Mouse (Mus musculus): Measurements from ENCODE around the gene Ints1. TPM values are rescaled to one million over a fixed set of nuclear protein-coding genes. Genes with fewer than 3 reads are reported as not detected.

Ints1 gene
- polyA plus RNA-seq, 1 experiment from 2014 or later: 31.8 TPM

DNA sequence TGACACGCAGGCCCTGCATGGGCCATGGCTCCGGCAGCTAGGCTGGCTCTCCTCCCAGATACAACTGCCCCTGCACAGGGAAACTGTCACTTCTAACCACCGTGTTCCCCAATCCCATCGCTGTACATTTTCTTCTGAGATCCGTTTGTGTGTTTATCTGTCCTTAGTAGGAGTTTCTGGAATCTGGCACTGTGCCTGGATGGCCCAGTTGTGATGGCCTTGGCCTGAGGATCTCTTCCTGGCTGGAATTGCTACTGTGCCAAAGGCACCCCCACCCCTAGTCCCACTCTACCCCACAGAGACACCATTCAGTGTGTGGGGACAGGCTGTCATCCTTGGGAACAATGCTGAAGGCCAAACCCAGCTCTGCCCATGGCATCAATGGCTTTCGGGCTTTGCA lies 40.5 kb upstream of the Ints1 start:
- Histone ChIP-seq H3K4me2 (ENCODE audit: low read length) (no peak overlapping the region), H3K4me1 (ENCODE audit: control insufficient read depth, insufficient read depth, low read length) (no peaks in the 10 kb centered on the region), H3K9me3 (replicated peaks; ENCODE audit: control insufficient read depth, low read length) (no peaks in the 10 kb centered on the region), H3K27me3 (replicated peaks; ENCODE audit: control insufficient read depth, insufficient read depth, low read length) (peaks cover 4% of the 10 kb centered on the region; the same call in 1 of the 2 replicates), H3K4me3 (ENCODE audit: low read depth, low read length) (no peak overlapping the region), H3K36me3 (ENCODE audit: control insufficient read depth, insufficient read depth, low read length) (no peaks in the 10 kb centered on the region), H3K9ac (ENCODE audit: low read length) (no peak overlapping the region), H3K27ac (ENCODE audit: low read depth, low read length) (no peak overlapping the region)
- DNase-seq (ENCODE audit: low spot score) (no peak), ATAC-seq (no peak)
- WGBS: 82% methylated on average over 6 of the region's 6 CpGs

DNA sequence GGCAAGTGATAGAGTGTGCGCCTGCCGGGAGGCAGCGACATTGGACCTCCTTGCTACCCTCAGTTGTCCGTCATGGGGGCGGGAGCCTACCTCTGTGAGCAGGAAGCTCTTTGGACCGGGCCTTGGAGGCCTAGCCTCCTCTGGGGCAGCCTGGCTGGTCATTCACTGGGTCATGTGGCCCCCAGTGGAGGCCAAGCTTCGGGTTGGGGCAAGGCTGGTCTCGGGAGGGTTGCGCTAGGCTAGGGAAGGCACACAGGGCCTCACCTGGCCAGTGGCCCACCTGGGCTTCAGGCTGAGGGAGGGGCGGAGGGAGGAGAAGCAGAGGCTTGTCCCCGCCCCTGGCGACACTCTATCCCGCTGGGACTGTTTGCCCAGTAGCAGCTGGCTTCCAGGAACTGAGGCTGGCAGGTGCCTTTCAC lies 38.5 kb upstream of the Ints1 start:
- Histone ChIP-seq H3K9me3 (replicated peaks; ENCODE audit: control insufficient read depth, low read length) (no peaks in the 10 kb centered on the region), H3K4me1 (ENCODE audit: control insufficient read depth, insufficient read depth, low read length) (no peaks in the 10 kb centered on the region), H3K27ac (ENCODE audit: low read depth, low read length) (no peak overlapping the region), H3K27me3 (replicated peaks; ENCODE audit: control insufficient read depth, insufficient read depth, low read length) (peaks cover 4% of the 10 kb centered on the region; the same call in 1 of the 2 replicates), H3K9ac (ENCODE audit: low read length) (no peak overlapping the region), H3K4me2 (ENCODE audit: low read length) (no peak overlapping the region), H3K4me3 (ENCODE audit: low read depth, low read length) (no peak overlapping the region), H3K36me3 (ENCODE audit: control insufficient read depth, insufficient read depth, low read length) (no peaks in the 10 kb centered on the region)
- ATAC-seq: no peak
- no peak for DNase-seq (ENCODE audit: low spot score)
- 16% methylated on average over 12 of the region's 13 CpGs for WGBS

DNA sequence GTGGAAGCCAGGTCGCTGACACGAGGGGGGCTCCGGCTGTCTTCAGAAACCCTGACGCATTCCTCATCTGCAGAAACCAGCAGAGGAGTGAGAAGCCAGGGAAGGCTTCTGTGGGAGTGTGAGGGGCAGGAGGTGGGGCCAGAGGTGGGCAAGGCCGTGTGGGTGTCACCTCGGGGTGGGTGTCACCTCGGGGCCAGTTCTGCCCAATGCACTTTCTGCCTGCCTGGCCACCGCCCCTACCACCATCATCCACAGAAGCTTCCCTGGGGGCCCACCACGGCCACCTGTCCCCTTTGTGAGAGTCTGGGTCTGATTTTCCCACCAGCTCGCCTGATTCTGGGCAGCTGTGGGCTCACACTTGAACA lies 37.6 kb upstream of the Ints1 start:
- 51% methylated on average over 10 of the region's 10 CpGs for WGBS
- Histone ChIP-seq H3K27ac (ENCODE audit: low read depth, low read length) (no peak overlapping the region), H3K27me3 (replicated peaks; ENCODE audit: control insufficient read depth, insufficient read depth, low read length) (peaks cover 4% of the 10 kb centered on the region; the same call in 1 of the 2 replicates), H3K9ac (ENCODE audit: low read length) (no peak overlapping the region), H3K4me1 (ENCODE audit: control insufficient read depth, insufficient read depth, low read length) (no peaks in the 10 kb centered on the region), H3K4me3 (ENCODE audit: low read depth, low read length) (no peak overlapping the region), H3K36me3 (ENCODE audit: control insufficient read depth, insufficient read depth, low read length) (no peaks in the 10 kb centered on the region), H3K4me2 (ENCODE audit: low read length) (no peak overlapping the region), H3K9me3 (replicated peaks; ENCODE audit: control insufficient read depth, low read length) (no peaks in the 10 kb centered on the region)
- DNase-seq (ENCODE audit: low spot score) (no peak), ATAC-seq (no peak)

DNA sequence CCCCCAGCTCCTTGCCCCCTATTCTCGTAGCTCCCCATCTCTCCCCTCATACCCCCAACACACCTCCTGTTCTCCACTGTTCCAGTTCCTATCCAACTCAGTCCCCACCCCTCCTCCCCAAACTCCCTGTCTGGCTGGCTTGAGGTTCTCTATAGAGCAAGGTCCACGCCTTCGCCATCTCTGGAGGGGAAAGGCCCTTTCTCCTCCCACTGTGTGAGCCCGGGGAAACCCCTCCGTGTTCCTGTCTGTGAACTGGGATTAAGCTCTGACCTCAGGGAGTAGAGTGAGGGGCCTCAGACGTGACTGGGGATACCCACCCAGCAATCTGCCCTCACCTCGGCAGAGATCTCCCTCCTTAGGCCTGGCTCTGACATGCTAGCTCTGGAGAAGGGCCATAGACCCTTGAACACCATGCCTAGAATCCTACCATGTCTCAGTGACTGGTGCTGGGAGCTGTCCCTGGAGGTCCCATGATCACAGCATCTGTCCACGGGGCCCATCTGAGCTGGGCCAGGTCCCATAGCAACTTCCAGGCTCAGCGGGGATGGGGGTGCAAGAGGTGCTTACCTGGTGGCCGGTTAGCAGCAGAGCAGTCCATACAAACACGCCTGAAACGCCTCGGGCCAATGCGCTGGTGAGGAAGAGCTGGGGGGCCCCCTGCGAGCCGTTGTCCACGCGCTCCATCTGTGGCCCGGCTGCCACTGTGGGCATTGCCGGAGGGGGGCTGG lies 37.1 kb upstream of the Ints1 start:
- 71% methylated on average over 20 of the region's 20 CpGs for WGBS
- H3K27ac ChIP-seq (ENCODE audit: low read depth, low read length): no peak overlapping the region
- ATAC-seq: no peak
- H3K27me3 ChIP-seq (replicated peaks; ENCODE audit: control insufficient read depth, insufficient read depth, low read length): peaks cover 4% of the 10 kb centered on the region; the same call in 1 of the 2 replicates
- no peaks in the 10 kb centered on the region for H3K9me3 ChIP-seq (replicated peaks; ENCODE audit: control insufficient read depth, low read length)
- no peak overlapping the region for H3K4me3 ChIP-seq (ENCODE audit: low read depth, low read length)
- H3K36me3 ChIP-seq (ENCODE audit: control insufficient read depth, insufficient read depth, low read length): no peaks in the 10 kb centered on the region
- no peak for DNase-seq (ENCODE audit: low spot score)
- H3K4me2 ChIP-seq (ENCODE audit: low read length): no peak overlapping the region
- no peaks in the 10 kb centered on the region for H3K4me1 ChIP-seq (ENCODE audit: control insufficient read depth, insufficient read depth, low read length)
- H3K9ac ChIP-seq (ENCODE audit: low read length): no peak overlapping the region

DNA sequence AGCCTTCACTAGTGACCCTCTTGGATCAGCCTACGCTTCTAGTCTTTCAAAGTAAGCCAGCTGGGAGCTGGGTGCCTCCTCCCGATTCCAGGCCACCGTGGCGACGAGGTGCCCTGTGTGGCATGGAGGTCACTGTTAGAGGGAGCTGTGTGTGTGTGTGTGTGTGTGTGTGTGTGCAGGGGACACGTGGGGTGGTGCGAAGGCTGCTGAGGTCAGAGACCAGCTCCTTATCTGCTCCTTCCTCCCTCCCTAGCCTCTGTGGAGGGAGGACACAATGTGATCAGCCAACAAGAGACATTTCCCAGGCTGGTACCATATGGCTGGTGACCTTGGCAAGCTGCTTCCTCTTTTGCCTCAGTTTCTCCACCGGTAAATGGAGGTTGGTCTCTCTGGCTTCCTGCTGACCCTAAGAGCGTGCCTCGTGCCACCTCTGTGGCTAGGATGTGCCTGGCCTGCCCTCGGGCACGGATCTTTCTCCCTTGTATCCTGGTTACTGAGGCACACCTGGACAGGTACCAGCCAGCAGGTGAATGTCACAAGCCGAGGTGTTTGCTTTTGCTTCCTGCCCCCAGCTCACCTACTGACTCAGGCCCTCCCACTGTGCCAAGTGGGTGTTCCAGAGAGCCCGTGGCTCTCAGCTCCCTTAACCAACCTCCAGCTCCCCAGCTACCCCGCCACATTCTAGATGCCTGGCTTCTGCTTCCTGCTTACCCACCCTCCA lies 36.4 kb upstream of the Ints1 start:
- no peak overlapping the region for H3K4me2 ChIP-seq (ENCODE audit: low read length)
- DNase-seq (ENCODE audit: low spot score) (no peak), ATAC-seq (no peak)
- H3K27ac ChIP-seq (ENCODE audit: low read depth, low read length): no peak overlapping the region
- H3K4me1 ChIP-seq (ENCODE audit: control insufficient read depth, insufficient read depth, low read length): no peaks in the 10 kb centered on the region
- WGBS: 79% methylated on average over 15 of the region's 15 CpGs
- no peak overlapping the region for H3K4me3 ChIP-seq (ENCODE audit: low read depth, low read length)
- no peak overlapping the region for H3K9ac ChIP-seq (ENCODE audit: low read length)
- H3K36me3 ChIP-seq (ENCODE audit: control insufficient read depth, insufficient read depth, low read length): no peaks in the 10 kb centered on the region
- no peaks in the 10 kb centered on the region for H3K9me3 ChIP-seq (replicated peaks; ENCODE audit: control insufficient read depth, low read length)
- peaks cover 4% of the 10 kb centered on the region; the same call in 1 of the 2 replicates for H3K27me3 ChIP-seq (replicated peaks; ENCODE audit: control insufficient read depth, insufficient read depth, low read length)

DNA sequence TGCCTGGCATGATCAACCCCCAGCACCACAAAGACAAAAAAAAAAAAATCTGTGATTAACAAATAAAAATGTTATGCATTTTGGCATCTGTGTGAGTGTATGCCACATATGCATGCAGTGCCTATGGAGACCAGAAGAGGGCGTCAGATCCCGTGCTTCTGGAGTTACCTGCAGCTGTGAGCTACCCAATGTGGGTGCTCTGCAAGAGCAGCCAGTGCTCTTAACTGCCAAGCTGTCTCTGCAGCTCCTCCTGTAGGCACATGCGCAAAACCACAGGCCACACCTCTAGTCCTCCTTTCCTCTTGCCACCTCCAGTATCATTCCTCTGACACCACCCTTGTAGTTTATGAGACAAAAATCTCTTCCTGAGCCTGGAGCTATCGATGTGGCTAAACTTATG lies 33.9 kb upstream of the Ints1 start:
- Histone ChIP-seq H3K27me3 (replicated peaks; ENCODE audit: control insufficient read depth, insufficient read depth, low read length) (peaks cover 4% of the 10 kb centered on the region; the same call in 1 of the 2 replicates), H3K4me3 (ENCODE audit: low read depth, low read length) (no peak overlapping the region), H3K9ac (ENCODE audit: low read length) (no peak overlapping the region), H3K27ac (ENCODE audit: low read depth, low read length) (no peak overlapping the region), H3K4me2 (ENCODE audit: low read length) (no peak overlapping the region), H3K4me1 (ENCODE audit: control insufficient read depth, insufficient read depth, low read length) (no peaks in the 10 kb centered on the region), H3K9me3 (replicated peaks; ENCODE audit: control insufficient read depth, low read length) (no peaks in the 10 kb centered on the region), H3K36me3 (ENCODE audit: control insufficient read depth, insufficient read depth, low read length) (no peaks in the 10 kb centered on the region)
- DNase-seq (ENCODE audit: low spot score) (no peak), ATAC-seq (no peak)
- WGBS: 52% methylated on average over 4 of the region's 4 CpGs

DNA sequence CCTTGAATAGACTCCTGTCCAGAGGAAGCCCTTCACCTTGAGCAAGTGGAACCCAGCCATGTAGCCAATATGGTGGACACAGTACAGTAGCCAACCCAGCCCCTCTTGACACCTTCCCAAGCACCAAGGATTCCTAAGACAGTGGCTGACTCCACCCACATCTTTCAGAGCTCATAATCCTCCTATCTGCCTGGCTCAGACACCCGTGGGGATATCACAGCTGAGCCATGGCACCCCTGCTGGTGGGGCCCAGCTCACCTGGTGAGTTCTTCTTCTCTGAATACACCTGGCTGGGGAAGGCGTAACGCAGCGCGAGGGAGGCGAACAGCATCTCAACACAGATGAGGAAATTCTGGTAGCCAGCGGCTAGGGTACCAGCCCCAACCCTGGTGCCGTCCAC lies 30.4 kb upstream of the Ints1 start:
- no peak overlapping the region for H3K4me2 ChIP-seq (ENCODE audit: low read length)
- no peaks in the 10 kb centered on the region for H3K9me3 ChIP-seq (replicated peaks; ENCODE audit: control insufficient read depth, low read length)
- H3K4me3 ChIP-seq (ENCODE audit: low read depth, low read length): no peak overlapping the region
- 91% methylated on average over 8 of the region's 8 CpGs for WGBS
- H3K36me3 ChIP-seq (ENCODE audit: control insufficient read depth, insufficient read depth, low read length): peaks cover 11% of the 10 kb centered on the region
- no peak overlapping the region for H3K9ac ChIP-seq (ENCODE audit: low read length)
- DNase-seq (ENCODE audit: low spot score): no peak
- no peak overlapping the region for H3K27ac ChIP-seq (ENCODE audit: low read depth, low read length)
- H3K4me1 ChIP-seq (ENCODE audit: control insufficient read depth, insufficient read depth, low read length): no peaks in the 10 kb centered on the region
- H3K27me3 ChIP-seq (replicated peaks; ENCODE audit: control insufficient read depth, insufficient read depth, low read length): no peaks in the 10 kb centered on the region
- no peak for ATAC-seq

DNA sequence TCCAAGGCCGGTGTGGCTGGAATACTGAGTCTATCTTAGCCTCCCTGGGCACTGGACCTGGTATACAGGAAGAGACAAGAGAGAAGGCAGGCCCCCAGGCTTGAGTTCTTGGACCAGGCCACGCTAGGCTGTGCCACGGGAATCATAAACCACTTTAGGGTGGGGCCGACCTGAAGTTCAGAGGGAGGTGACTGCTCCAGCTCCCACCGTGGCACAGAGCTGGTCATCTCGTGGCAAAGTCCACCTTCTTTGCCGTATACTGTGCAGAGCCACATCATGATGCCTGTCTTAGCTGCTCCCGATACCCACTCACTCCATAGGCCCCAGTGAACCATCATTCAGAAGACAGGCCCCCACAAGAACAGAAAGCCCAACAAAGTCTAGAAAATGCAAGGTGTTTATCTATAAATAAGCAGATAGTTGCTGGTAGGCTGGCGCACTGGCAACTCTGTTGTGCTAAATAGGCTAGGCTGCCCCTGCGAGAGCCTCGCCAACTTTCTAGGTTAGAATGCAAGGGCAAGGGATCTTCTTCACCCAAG lies 29.2 kb upstream of the Ints1 start:
- no peaks in the 10 kb centered on the region for H3K27me3 ChIP-seq (replicated peaks; ENCODE audit: control insufficient read depth, insufficient read depth, low read length)
- H3K4me3 ChIP-seq (ENCODE audit: low read depth, low read length): no peak overlapping the region
- no peak for DNase-seq (ENCODE audit: low spot score)
- no peak overlapping the region for H3K27ac ChIP-seq (ENCODE audit: low read depth, low read length)
- WGBS: 95% methylated on average over 11 of the region's 11 CpGs
- H3K4me1 ChIP-seq (ENCODE audit: control insufficient read depth, insufficient read depth, low read length): no peaks in the 10 kb centered on the region
- no peak overlapping the region for H3K4me2 ChIP-seq (ENCODE audit: low read length)
- H3K9ac ChIP-seq (ENCODE audit: low read length): no peak overlapping the region
- ATAC-seq: no peak
- no peaks in the 10 kb centered on the region for H3K9me3 ChIP-seq (replicated peaks; ENCODE audit: control insufficient read depth, low read length)
- peaks cover 23% of the 10 kb centered on the region for H3K36me3 ChIP-seq (ENCODE audit: control insufficient read depth, insufficient read depth, low read length)

DNA sequence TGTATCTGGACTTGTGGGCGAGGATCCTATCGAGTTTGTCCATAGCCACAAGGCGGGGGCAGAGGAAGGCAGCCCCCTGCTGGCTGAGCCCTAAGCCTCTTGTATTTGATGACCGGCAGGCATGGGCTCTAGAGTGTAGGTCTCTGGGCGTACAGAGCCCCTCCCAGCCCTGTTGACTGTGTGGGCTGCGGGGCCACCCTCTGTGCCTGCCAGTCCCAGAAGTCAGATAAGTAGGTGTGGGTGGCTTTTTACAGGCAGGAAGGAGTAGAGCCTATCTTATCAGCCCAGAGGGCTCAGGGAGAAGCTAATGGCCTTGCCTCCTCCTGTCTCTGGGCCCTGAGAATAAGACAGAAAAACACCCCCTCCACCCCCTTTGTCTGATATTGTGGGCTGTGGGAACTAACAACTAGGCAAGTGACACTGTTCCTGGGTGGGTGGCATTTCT lies 28.7 kb upstream of the Ints1 start:
- Histone ChIP-seq H3K9me3 (replicated peaks; ENCODE audit: control insufficient read depth, low read length) (no peaks in the 10 kb centered on the region), H3K4me3 (ENCODE audit: low read depth, low read length) (no peak overlapping the region), H3K4me1 (ENCODE audit: control insufficient read depth, insufficient read depth, low read length) (peaks cover under 1% of the 10 kb centered on the region; the same call in 1 of the 2 replicates), H3K9ac (ENCODE audit: low read length) (no peak overlapping the region), H3K27ac (ENCODE audit: low read depth, low read length) (no peak overlapping the region), H3K36me3 (ENCODE audit: control insufficient read depth, insufficient read depth, low read length) (peaks cover 29% of the 10 kb centered on the region), H3K27me3 (replicated peaks; ENCODE audit: control insufficient read depth, insufficient read depth, low read length) (no peaks in the 10 kb centered on the region), H3K4me2 (ENCODE audit: low read length) (no peak overlapping the region)
- 7% methylated on average over 6 of the region's 6 CpGs for whole genome bisulfite sequencing
- DNase-seq (ENCODE audit: low spot score): no peak
- ATAC-seq: 0 out of 2 replicates have a peak, but pooled peaks have one; percentile 35

Data from forebrain, embryonic 14.5 days (tissue).